Mouse (Mus musculus) layer of hippocampus, postnatal 25 days (tissue): ENCODE measurements around the gene Tceal3. TPM values are rescaled to one million over a fixed set of nuclear protein-coding genes. Genes with fewer than 3 reads are reported as not detected.
"Not testable (repeated sequence)": the region's sequence is repeated elsewhere in the genome, so short reads cannot be mapped to it uniquely, and the experiment has no call there.

ENCODE experiments used
- DNase-seq, 2 experiments: peaks; one replicate each; pipeline ENCODE4 v3.0.0; 2022; ENCODE audit warnings: mixed read lengths in 2 of 2, low spot score in 1 of 2; ENCODE audit errors: extremely low spot score in 1 of 2
- total RNA-seq, 2 experiments: library from RNA; stranded (reverse); gene quantifications; 2 replicates each; pipeline ENCODE4 v1.2.3; 2021

Tceal3 gene
- total RNA-seq, 2 experiments from 2014 or later, result 193 to 201 TPM

- no peak for DNase-seq
These were observed 102.6 kb downstream of the Tceal3 start for GRCm38 (mm10) chrX:136693196-136693595.

GRCm38 (mm10) chrX:136707446-136708167 is 117.0 kb downstream of the Tceal3 start, which contains the start of gene Tceal1:
Gene Tceal1, plus strand, starts transcription at chrX:136707982.
- DNase-seq, result peak; percentile 21 to 58

- DNase-seq, result peak; percentile 22 to 24
These were observed 117.6 kb downstream of the Tceal3 start for GRCm38 (mm10) chrX:136708168-136708681.

GRCm38 (mm10) chrX:136708782-136709181 is 118.1 kb downstream of the Tceal3 start:
- no peak for DNase-seq

- not testable (repeated sequence) for DNase-seq
These were observed 124.3 kb downstream of the Tceal3 start for GRCm38 (mm10) chrX:136714742-136715474.

Other genes with a start within 250 kb of the Tceal3 start
- not detected for gene Kir3dl1, start 72.8 kb upstream of the Tceal3 start, total RNA-seq
- gene Kir3dl2, start 46.8 kb upstream of the Tceal3 start, total RNA-seq, result under 1 TPM in 1 of 2 experiments, not detected in 1; 0.19 TPM
- 10 to 100 TPM; 14.5 to 16.0 TPM for gene Tceal1, start 117.1 kb downstream of the Tceal3 start, total RNA-seq
- 100 to 1,000 TPM; 374 to 393 TPM for gene Morf4l2, start 152.8 kb downstream of the Tceal3 start, total RNA-seq
- under 1 TPM; 0.27 to 0.40 TPM for gene Glra4, start 189.3 kb downstream of the Tceal3 start, total RNA-seq
- gene Plp1, start 231.8 kb downstream of the Tceal3 start, total RNA-seq, result 1,000 to 10,000 TPM; 1,674 to 1,801 TPM